17 mouse cellular contexts compared by ENCODE assay signal in the genomic region with DNA sequence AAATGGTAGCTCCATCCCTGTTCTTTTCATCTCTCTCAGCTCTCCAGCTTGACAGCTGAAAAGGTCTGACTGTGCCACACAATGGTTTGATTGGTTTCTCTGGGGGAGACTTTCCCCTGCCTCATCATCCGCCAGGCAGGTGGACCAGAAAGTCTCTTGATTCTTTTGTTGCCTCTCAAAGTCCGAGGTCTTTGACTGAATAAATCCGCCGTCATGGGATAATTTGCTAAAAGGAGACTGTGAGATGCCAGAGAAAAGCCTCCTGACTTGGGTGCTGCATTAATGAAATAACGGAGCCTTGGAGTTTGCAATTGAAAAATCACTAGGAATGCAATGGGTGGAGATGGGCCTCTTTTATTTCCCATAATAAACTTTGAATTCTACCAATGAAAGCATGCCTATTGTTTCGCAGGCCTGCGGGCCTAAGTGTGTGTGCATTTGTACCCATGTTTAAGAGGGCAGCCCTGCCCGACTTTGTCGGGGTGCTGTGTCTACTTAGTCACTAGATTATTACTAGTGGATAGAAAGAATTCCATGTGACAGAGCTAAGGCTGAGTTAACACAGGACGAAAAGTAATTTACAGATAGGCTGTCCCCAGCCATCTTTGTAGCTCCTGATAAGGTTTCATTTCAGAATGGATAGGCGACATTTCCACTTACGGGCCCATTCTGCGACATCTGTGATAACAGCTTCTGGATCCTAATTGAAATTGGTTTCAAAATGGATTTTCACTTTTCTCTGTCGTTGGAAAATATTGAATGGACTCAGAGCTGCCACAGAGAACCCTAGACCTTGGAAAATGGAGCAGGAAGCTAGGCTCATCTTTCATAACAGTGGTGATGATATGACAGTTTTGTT. TPM values are rescaled to one million over a fixed set of nuclear protein-coding genes. Genes with fewer than 3 reads are reported as not detected.
A peak's percentile ranks its signal among the peaks of the same experiment; 100 is the strongest.
DNase-seq lines count a peak whose midpoint lies in the region; ATAC-seq and TF ChIP-seq lines count a peak whose summit lies in the region.
"Had no signal": no experiment of that assay in that cellular context is flagged by ENCODE, and none has a peak within 500 bp of the region (broad histone marks: within the 10 kb centered on the region; RNA-seq: fewer than 3 reads in every experiment).

No protein-coding gene starts in this region.

- H3K4me3 ChIP-seq in forebrain, embryonic 13.5 days = peak overlapping the region; percentile 9; the same call in 1 of the 2 replicates
- no peak overlapping the region for H3K4me3 ChIP-seq in hindbrain, embryonic 15.5 days
- no peak overlapping the region for H3K4me3 ChIP-seq in midbrain, embryonic 16.5 days (ENCODE audit: low read depth, low read length)
- H3K4me3 ChIP-seq in kidney, adult 2 months (ENCODE audit: insufficient read depth, low read depth, low read length) = no peak overlapping the region
- no peak overlapping the region for H3K4me3 ChIP-seq in heart, adult 2 months
- H3K4me3 ChIP-seq: intestine, embryonic 15.5 days had no signal

- H3K4me1 ChIP-seq in forebrain, embryonic 13.5 days = peaks cover 51% of the 10 kb centered on the region
- H3K4me1 ChIP-seq in hindbrain, embryonic 15.5 days (replicated peaks) = peaks cover 17% of the 10 kb centered on the region; the same call in 1 of the 2 replicates
- peaks cover 15% of the 10 kb centered on the region; the same call in 1 of the 2 replicates for H3K4me1 ChIP-seq in midbrain, embryonic 16.5 days (ENCODE audit: control insufficient read depth, insufficient read depth, low read length)
- no peaks in the 10 kb centered on the region for H3K4me1 ChIP-seq in kidney, adult 2 months (ENCODE audit: control insufficient read depth, insufficient read depth, low read length)
- no peaks in the 10 kb centered on the region; the same call in 1 of the 2 replicates for H3K4me1 ChIP-seq in heart, adult 2 months (ENCODE audit: control insufficient read depth, insufficient read depth, low read length)
- H3K4me1 ChIP-seq: intestine, embryonic 15.5 days had no signal

- peak; percentile 86 for DNase-seq in brain, embryonic 14.5 days (ENCODE audit: low read depth)
- no peak for DNase-seq in kidney, adult 2 months
- no peak for DNase-seq in cerebellum, adult 11 months
- DNase-seq in ovary, postnatal 36 days (ENCODE audit: low spot score) = no peak
- DNase-seq in heart, adult 2 months = no peak
- DNase-seq: adrenal gland, adult 8-10 months; cerebellum, postnatal 36 days; heart, adult 11 months; kidney, postnatal 36 days; liver; lung, adult 2 months; thymus, postnatal 4 days had no signal

- H3K9ac ChIP-seq in forebrain, embryonic 13.5 days = peak overlapping the region; percentile 37; the same call in 1 of the 2 replicates
- no peak overlapping the region for H3K9ac ChIP-seq in hindbrain, embryonic 15.5 days
- H3K9ac ChIP-seq in midbrain, embryonic 16.5 days (ENCODE audit: low read depth, low read length) = no peak overlapping the region
- H3K9ac ChIP-seq in heart, adult 2 months (ENCODE audit: low read depth, low read length) = no peak overlapping the region
- H3K9ac ChIP-seq: intestine, embryonic 15.5 days had no signal

- peak overlapping the region; percentile 68 for H3K27ac ChIP-seq in forebrain, embryonic 13.5 days
- no peak overlapping the region for H3K27ac ChIP-seq in hindbrain, embryonic 15.5 days (replicated peaks)
- H3K27ac ChIP-seq in midbrain, embryonic 16.5 days (ENCODE audit: low read length) = peak overlapping the region; percentile 39; the same call in 1 of the 2 replicates
- H3K27ac ChIP-seq in kidney, adult 2 months (ENCODE audit: insufficient read depth, low read depth, low read length) = no peak overlapping the region
- H3K27ac ChIP-seq in heart, adult 2 months = no peak overlapping the region
- H3K27ac ChIP-seq: intestine, embryonic 15.5 days; stomach, postnatal 0 days had no signal

- H3K4me2 ChIP-seq in forebrain, embryonic 13.5 days = peak overlapping the region; percentile 50
- peak overlapping the region; percentile 9; the same call in 1 of the 2 replicates for H3K4me2 ChIP-seq in hindbrain, embryonic 15.5 days
- H3K4me2 ChIP-seq in midbrain, embryonic 16.5 days (ENCODE audit: low read length) = peak overlapping the region; percentile 16; the same call in 1 of the 2 replicates
- H3K4me2 ChIP-seq: intestine, embryonic 15.5 days had no signal

- intact Hi-C loops in heart, adult 2 months (cut with DNase I) = no loop called here

- no peak for TF ChIP-seq POLR2A in brain, embryonic 14.5 days (IDR thresholded peaks at IDR 0.05; ENCODE audit: borderline replicate concordance, extremely low read depth, insufficient read depth, insufficient read length, poor library complexity, severe bottlenecking)
- TF ChIP-seq POLR2A in kidney, adult 2 months (IDR thresholded peaks at IDR 0.05; ENCODE audit: low read depth, low read length) = no peak
- TF ChIP-seq POLR2A in heart, adult 2 months (IDR thresholded peaks at IDR 0.05; ENCODE audit: insufficient read depth, low read depth, low read length) = no peak

- 10% methylated on average over 14 of the region's 14 CpGs for WGBS in forebrain, embryonic 13.5 days
- WGBS in hindbrain, embryonic 15.5 days = 22% methylated on average over 14 of the region's 14 CpGs
- 18% methylated on average over 14 of the region's 14 CpGs for WGBS in midbrain, embryonic 16.5 days
- 79% methylated on average over 14 of the region's 14 CpGs for WGBS in kidney, adult 2 months
- 75% methylated on average over 14 of the region's 14 CpGs for WGBS in heart, adult 2 months

- no peaks in the 10 kb centered on the region for H3K9me3 ChIP-seq in forebrain, embryonic 13.5 days (replicated peaks)
- no peaks in the 10 kb centered on the region for H3K9me3 ChIP-seq in hindbrain, embryonic 15.5 days
- H3K9me3 ChIP-seq in midbrain, embryonic 16.5 days (replicated peaks; ENCODE audit: control insufficient read depth, low read length, poor library complexity, severe bottlenecking) = no peaks in the 10 kb centered on the region
- H3K9me3 ChIP-seq: intestine, embryonic 15.5 days had no signal

- no peaks in the 10 kb centered on the region for H3K79me2 ChIP-seq in heart, adult 2 months (replicated peaks; ENCODE audit: control insufficient read depth, insufficient read depth, low read length)

- TF ChIP-seq CTCF in brain, embryonic 14.5 days (IDR thresholded peaks at IDR 0.05; ENCODE audit: borderline replicate concordance, extremely low read depth, insufficient read depth, insufficient read length) = no peak
- no peak for TF ChIP-seq CTCF in kidney, adult 2 months (conservative IDR thresholded peaks at IDR 0.05; ENCODE audit: insufficient read depth, insufficient read length, low read depth, low read length)
- no peak for TF ChIP-seq CTCF in heart, adult 2 months (IDR thresholded peaks at IDR 0.05)

- TF ChIP-seq EP300 in heart, adult 2 months (IDR thresholded peaks at IDR 0.05; ENCODE audit: insufficient read depth, low read depth, low read length) = no peak

- peak; percentile 56 for ATAC-seq in forebrain, embryonic 13.5 days
- peak; percentile 37; the same call in 1 of the 2 replicates for ATAC-seq in hindbrain, embryonic 15.5 days (ENCODE audit: low FRiP score, low read depth)
- ATAC-seq in midbrain, embryonic 16.5 days = peak; percentile 54; the same call in 1 of the 2 replicates
- ATAC-seq: intestine, embryonic 15.5 days had no signal

- H3K36me3 ChIP-seq in forebrain, embryonic 13.5 days (ENCODE audit: poor library complexity, severe bottlenecking) = no peaks in the 10 kb centered on the region
- no peaks in the 10 kb centered on the region for H3K36me3 ChIP-seq in hindbrain, embryonic 15.5 days
- H3K36me3 ChIP-seq in midbrain, embryonic 16.5 days (ENCODE audit: control insufficient read depth, insufficient read depth, low read length) = no peaks in the 10 kb centered on the region
- H3K36me3 ChIP-seq in kidney, adult 2 months (ENCODE audit: control insufficient read depth, insufficient read depth, low read length) = no peaks in the 10 kb centered on the region
- no peaks in the 10 kb centered on the region for H3K36me3 ChIP-seq in heart, adult 2 months (ENCODE audit: control insufficient read depth, insufficient read depth, low read length)
- H3K36me3 ChIP-seq: intestine, embryonic 15.5 days had no signal

- no peaks in the 10 kb centered on the region for H3K27me3 ChIP-seq in forebrain, embryonic 13.5 days
- no peaks in the 10 kb centered on the region for H3K27me3 ChIP-seq in hindbrain, embryonic 15.5 days
- no peaks in the 10 kb centered on the region for H3K27me3 ChIP-seq in midbrain, embryonic 16.5 days (ENCODE audit: control insufficient read depth, insufficient read depth, low read depth, low read length)
- H3K27me3 ChIP-seq in kidney, adult 2 months (replicated peaks; ENCODE audit: control insufficient read depth, insufficient read depth, low read length) = no peaks in the 10 kb centered on the region
- no peaks in the 10 kb centered on the region for H3K27me3 ChIP-seq in heart, adult 2 months (ENCODE audit: control insufficient read depth, insufficient read depth, low read length)
- H3K27me3 ChIP-seq: intestine, embryonic 15.5 days had no signal

RNA-seq across cellular contexts. Expression of gene Gli3, which starts 23.2 kb away (rescaled TPM):
- 10.3 and 12.5 TPM in 2 replicates for polyA plus RNA-seq in brain, embryonic 14.5 days (2012; rRNA removed)
- polyA plus RNA-seq in forebrain, embryonic 13.5 days (2015; fragmentation: Nextera tagmentation; extraction: Ambion mirVana) = 26.8 and 29.0 TPM in 2 replicates
- 5.4 and 8.8 TPM in 2 replicates for polyA plus RNA-seq in hindbrain, embryonic 15.5 days (2015; fragmentation: Nextera tagmentation; extraction: Ambion mirVana)
- polyA plus RNA-seq in midbrain, embryonic 16.5 days (2015; fragmentation: Nextera tagmentation; extraction: Ambion mirVana) = 4.8 and 5.2 TPM in 2 replicates
- 0.58 and 0.99 TPM in 2 replicates for polyA plus RNA-seq in kidney, adult 2 months (2012; rRNA removed)
- 1 to 10 TPM; 1.8 to 1.9 TPM for total RNA-seq in heart, adult 2 months (2021)
- 1.3 and 2.5 TPM in 2 replicates for polyA plus RNA-seq in heart, adult 2 months (2012; rRNA removed)

Comparison
In these comparisons a context has a peak if more than half of its experiments do, and no peak if none do; other contexts are left out.
1. H3K27ac ChIP-seq: peak in forebrain, embryonic 13.5 days (single experiment) and midbrain, embryonic 16.5 days (single experiment); none in hindbrain, embryonic 15.5 days (single experiment), kidney, adult 2 months (single experiment) and heart, adult 2 months (single experiment).
2. Peak in every context shown above with its lines, with median percentiles within 50 percentile points of each other: ATAC-seq and H3K4me2 ChIP-seq.